Mouse (Mus musculus): ENCODE data around the gene Zfp931.
A peak's percentile ranks its signal among the peaks of the same experiment; 100 is the strongest.
"Not testable (repeated sequence)": the region's sequence is repeated elsewhere in the genome, so short reads cannot be mapped to it uniquely, and the experiment has no call there.

- TF ChIP-seq CHD2 (IDR thresholded peaks at IDR 0.05; ENCODE audit: low read depth, low read length) = peak; percentile 30; the same call in 1 of the 2 replicates
- TF ChIP-seq MAFK (IDR thresholded peaks at IDR 0.05; ENCODE audit: insufficient read depth, low read depth, low read length); ZC3H11A (IDR thresholded peaks at IDR 0.05; ENCODE audit: borderline replicate concordance, low read depth, low read length); HCFC1 (IDR thresholded peaks at IDR 0.05; ENCODE audit: borderline replicate concordance, insufficient read depth, low read length); ZNF384 (IDR thresholded peaks at IDR 0.05; ENCODE audit: low read depth, low read length): not testable (repeated sequence)
Observed at GRCm38 (mm10) chr2:178023011-178023611, 55.2 kb downstream of the Zfp931 start, which contains the start of gene Zfp971.
